Mouse (Mus musculus) WW6 (cell line): ENCODE data around the gene Chrm2.

Source experiments
- DNase-seq: peaks from one replicate; pipeline ENCODE4 v3.0.0-alpha.2; 2013; ENCODE audit warnings: low read depth, low spot score

Chrm2 gene

GRCm38 (mm10) chr6:36517242-36517641, 129.4 kb downstream of the Chrm2 start:
- no peak for DNase-seq

DNA sequence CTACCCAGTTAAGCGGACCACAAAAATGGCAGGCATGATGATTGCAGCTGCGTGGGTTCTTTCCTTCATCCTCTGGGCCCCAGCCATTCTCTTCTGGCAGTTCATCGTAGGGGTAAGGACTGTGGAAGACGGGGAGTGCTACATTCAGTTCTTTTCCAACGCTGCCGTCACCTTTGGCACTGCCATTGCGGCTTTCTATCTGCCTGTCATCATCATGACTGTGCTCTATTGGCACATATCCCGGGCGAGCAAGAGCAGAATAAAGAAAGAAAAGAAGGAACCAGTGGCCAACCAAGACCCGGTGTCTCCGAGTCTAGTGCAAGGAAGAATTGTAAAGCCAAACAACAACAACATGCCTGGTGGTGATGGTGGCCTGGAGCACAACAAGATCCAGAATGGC, 135.7 kb downstream of the Chrm2 start:
- no peak for DNase-seq

DNA sequence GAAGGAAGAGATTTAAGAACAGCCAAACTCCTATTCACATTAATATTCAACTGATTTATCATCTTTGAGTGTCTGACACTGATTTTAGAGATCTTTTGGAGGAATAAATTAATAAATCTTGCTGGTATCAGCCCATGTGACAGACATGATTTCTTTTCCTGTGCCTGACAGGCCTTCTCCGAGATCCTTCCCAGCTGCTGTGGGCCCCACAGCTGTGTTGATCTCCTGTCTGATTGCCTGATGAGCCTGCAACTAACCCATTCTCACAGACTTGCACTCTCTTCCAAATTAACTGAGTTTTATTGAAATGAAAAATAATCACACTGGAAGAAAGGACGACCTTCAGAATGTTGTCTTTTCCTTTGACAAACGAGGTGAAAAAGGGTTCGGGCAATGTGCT, 140.6 kb downstream of the Chrm2 start:
- no peak for DNase-seq

- no peak for DNase-seq
Measured at GRCm38 (mm10) chr6:36541247-36541646, 153.4 kb downstream of the Chrm2 start.

DNA sequence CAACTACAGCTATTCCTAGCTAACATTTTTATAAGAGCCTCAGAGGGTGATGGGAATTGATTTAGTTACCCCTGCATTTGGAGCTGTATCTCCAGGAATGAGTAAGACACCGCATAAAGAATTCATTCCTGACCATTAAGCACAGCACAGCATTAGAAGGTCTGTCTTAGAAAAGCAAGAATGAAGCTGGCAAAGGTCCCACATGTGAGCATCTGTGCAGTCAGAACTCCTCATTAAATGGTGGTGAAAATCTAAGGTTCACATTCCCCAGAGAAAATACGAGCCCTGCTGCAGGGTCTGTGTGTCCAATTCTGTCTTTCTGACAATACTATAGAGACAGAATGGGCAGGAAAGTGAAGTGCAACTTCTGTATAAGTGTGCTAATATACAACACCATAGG, 179.0 kb downstream of the Chrm2 start:
- no peak for DNase-seq
